Mouse (Mus musculus): ENCODE results near the gene Rps15.
A peak's percentile ranks its signal among the peaks of the same experiment; 100 is the strongest.

DNA sequence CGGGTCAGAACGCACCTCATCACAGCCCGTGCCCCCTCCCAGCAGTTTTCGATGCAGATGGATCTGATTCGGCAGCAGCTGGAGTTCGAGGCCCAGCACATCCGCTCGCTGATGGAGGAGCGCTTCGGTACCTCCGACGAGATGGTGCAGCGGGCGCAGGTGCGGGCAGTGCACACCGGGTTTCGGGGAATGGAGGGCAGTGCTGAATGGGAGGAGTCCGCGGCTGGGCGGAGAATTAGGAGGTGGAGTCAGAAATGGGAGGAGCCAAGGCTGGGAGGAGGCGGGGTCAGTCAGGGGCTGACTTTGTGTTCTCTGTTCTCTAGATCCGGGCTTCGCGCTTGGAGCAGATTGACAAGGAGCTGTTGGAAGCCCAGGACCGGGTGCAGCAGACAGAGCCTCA lies 12.6 kb downstream of the Rps15 start:
- TF ChIP-seq CTCF (IDR thresholded peaks at IDR 0.05; ENCODE audit: low read depth, low read length) (no peak), POLR2A (IDR thresholded peaks at IDR 0.05; ENCODE audit: insufficient read depth, low read length) (peak; percentile 80)
